Mouse (Mus musculus): Measurements from ENCODE around the gene Kdm7a. TPM values are rescaled to one million over a fixed set of nuclear protein-coding genes. Genes with fewer than 3 reads are reported as not detected.

Kdm7a gene
- polyA plus RNA-seq, 1 experiment from 2014 or later, result 4.6 TPM

Other genes starting within 250 kb of the Kdm7a start
- gene Parp12, start 88.4 kb downstream of the Kdm7a start, polyA plus RNA-seq (2015; fragmentation: Nextera tagmentation; extraction: Ambion mirVana), result 10.2 and 12.4 TPM in 2 replicates
- 27.5 and 32.5 TPM in 2 replicates for gene Slc37a3, start 170.9 kb upstream of the Kdm7a start, polyA plus RNA-seq (2015; fragmentation: Nextera tagmentation; extraction: Ambion mirVana)
- 0.50 and 1.4 TPM in 2 replicates for gene Rab19, start 174.4 kb upstream of the Kdm7a start, polyA plus RNA-seq (2015; fragmentation: Nextera tagmentation; extraction: Ambion mirVana)
- 126 and 128 TPM in 2 replicates for gene Mkrn1, start 213.7 kb upstream of the Kdm7a start, polyA plus RNA-seq (2015; fragmentation: Nextera tagmentation; extraction: Ambion mirVana)

Measured in heart, embryonic 15.5 days (tissue).